Mouse (Mus musculus): Measurements from ENCODE around the gene Shisa7. TPM values are rescaled to one million over a fixed set of nuclear protein-coding genes. Genes with fewer than 3 reads are reported as not detected.
"Not testable (repeated sequence)": the region's sequence is repeated elsewhere in the genome, so short reads cannot be mapped to it uniquely, and the experiment has no call there.

Gene Shisa7
- not detected in 2 replicates for total RNA-seq (2012; rRNA removed)
- under 1 TPM in 1 of 2 experiments, not detected in 1; 0.07 TPM for polyA plus RNA-seq (2012; ENCODE audit: insufficient read depth in 1 of 2, insufficient read length in 2 of 2, low read depth in 1 of 2, low replicate concordance in 2 of 2, missing spikeins in 1 of 2)

DNA sequence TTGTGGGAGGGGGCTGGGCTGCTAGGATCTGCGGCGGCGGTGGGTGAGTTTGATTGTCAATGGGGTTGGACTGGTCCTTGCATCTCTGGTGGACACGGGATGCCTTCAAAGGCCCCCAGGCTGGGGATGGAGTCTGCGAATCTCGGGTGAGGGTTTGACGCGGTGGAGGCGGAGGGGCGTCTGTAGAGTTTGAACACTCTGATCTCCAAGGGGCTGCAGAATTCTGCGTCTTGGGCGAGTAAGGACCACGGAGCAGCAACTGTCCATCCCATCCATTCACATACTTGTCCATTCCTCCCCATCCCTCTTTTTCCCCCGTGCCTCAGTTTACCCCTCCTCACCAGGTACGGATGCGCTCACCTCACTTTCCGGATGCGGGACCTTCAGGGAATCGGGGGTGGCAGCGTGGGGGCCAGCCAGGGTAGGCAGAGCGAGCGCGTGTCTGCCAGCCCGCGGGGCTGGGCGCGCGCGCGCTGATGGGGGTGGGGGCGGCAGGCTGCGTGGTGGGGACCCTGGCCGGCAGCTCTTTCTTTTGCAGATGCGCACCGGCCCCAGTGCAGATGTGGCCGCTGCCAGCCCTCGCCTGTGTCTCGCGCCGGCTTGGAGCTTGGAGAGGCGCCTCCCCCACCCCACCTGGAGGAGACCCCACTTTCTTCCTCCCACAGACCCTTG lies at the start of gene Shisa7:
TSS of gene Shisa7 (minus strand) at position 452 of the 672 bp plus-strand sequence.
- TF ChIP-seq MEF2A (IDR thresholded peaks at IDR 0.05; ENCODE audit: extremely low read depth, insufficient replicate concordance, low read depth, low read length, poor library complexity, severe bottlenecking): no peak
- TF ChIP-seq ZKSCAN1 (IDR thresholded peaks at IDR 0.05; ENCODE audit: low read depth, low read length): no peak
- TF ChIP-seq GATA1 (IDR thresholded peaks at IDR 0.05; ENCODE audit: low read depth, low read length): no peak
- TF ChIP-seq RCOR1 (IDR thresholded peaks at IDR 0.05; ENCODE audit: low read depth, low read length): no peak
- TF ChIP-seq POLR2AphosphoS5 (IDR thresholded peaks at IDR 0.05; ENCODE audit: borderline replicate concordance, low read depth, low read length): no peak
- no peak for TF ChIP-seq TBP (IDR thresholded peaks at IDR 0.05; ENCODE audit: low read depth, low read length)
- TF ChIP-seq ELF1 (IDR thresholded peaks at IDR 0.05; ENCODE audit: low read depth, low read length): no peak
- TF ChIP-seq NRF1 (IDR thresholded peaks at IDR 0.05; ENCODE audit: insufficient read depth, low read depth, low read length, poor library complexity, severe bottlenecking): no peak
- TF ChIP-seq BHLHE40 (IDR thresholded peaks at IDR 0.05; ENCODE audit: borderline replicate concordance, low read depth, low read length): no peak
- no peak for TF ChIP-seq JUND (IDR thresholded peaks at IDR 0.05; ENCODE audit: low read depth, low read length)
- TF ChIP-seq UBTF (IDR thresholded peaks at IDR 0.05; ENCODE audit: borderline replicate concordance, insufficient read depth, low read depth, low read length): no peak
- no peak for TF ChIP-seq ETS1 (IDR thresholded peaks at IDR 0.05; ENCODE audit: low read depth, low read length)
- TF ChIP-seq ZMIZ1 (IDR thresholded peaks at IDR 0.05; ENCODE audit: low read depth, low read length): no peak
- TF ChIP-seq CHD1 (IDR thresholded peaks at IDR 0.05; ENCODE audit: low read depth, low read length): no peak
- TF ChIP-seq MAFK (IDR thresholded peaks at IDR 0.05; ENCODE audit: borderline replicate concordance, low read depth, low read length): no peak
- TF ChIP-seq ZC3H11A (IDR thresholded peaks at IDR 0.05; ENCODE audit: low read depth, low read length): no peak
- no peak for TF ChIP-seq KAT2A (conservative IDR thresholded peaks at IDR 0.05; ENCODE audit: low read depth, low read length)

DNA sequence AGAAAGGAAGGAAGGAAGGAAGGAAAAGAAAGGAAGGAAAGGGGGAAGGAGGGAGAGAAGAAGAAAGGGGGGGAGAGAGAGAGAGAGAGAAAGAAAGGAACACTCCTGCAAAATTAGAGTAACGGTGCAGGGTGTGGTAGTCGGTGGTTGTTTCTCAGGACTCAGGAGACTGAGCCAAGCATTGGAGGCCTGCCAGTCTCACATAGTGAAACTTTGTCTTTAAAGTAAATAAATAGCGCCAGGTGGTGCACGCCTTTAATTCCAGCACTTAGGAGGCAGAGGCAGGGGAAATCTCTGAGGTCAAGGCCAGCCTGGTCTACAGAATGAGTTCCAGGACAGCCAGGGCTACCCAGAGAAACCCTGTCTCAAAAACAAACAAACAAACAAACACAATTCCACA lies 42.2 kb upstream of the Shisa7 start:
- Histone ChIP-seq H3K9ac (ENCODE audit: control insufficient read depth, low read depth, low read length, poor library complexity, severe bottlenecking) (no peak overlapping the region), H3K4me3 (ENCODE audit: control insufficient read depth in 1 of 2, insufficient read depth in 1 of 2, low read depth in 2 of 2, low read length in 2 of 2) (no peak overlapping the region), H3K79me2 (ENCODE audit: control insufficient read depth, insufficient read depth, low read length, poor library complexity) (no peaks in the 10 kb centered on the region), H3K4me1 (ENCODE audit: control insufficient read depth in 1 of 2, insufficient read depth in 2 of 2, low read length in 2 of 2) (no peaks in the 10 kb centered on the region), H3K9me3 (replicated peaks; ENCODE audit: insufficient read depth, low read length) (no peaks in the 10 kb centered on the region), H3K36me3 (ENCODE audit: control insufficient read depth in 1 of 2, insufficient read depth in 2 of 2, low read length in 2 of 2) (no peaks in the 10 kb centered on the region), H3K27ac (ENCODE audit: control insufficient read depth, low read depth, low read length) (no peak overlapping the region), H3K27me3 (ENCODE audit: control insufficient read depth in 1 of 2, insufficient read depth in 2 of 2, low read length in 2 of 2) (no peaks in the 10 kb centered on the region)
- DNase-seq (ENCODE audit: low read depth, low spot score): no peak
- TF ChIP-seq TCF12 (IDR thresholded peaks at IDR 0.05; ENCODE audit: low read depth, low read length) (no peak), HCFC1 (IDR thresholded peaks at IDR 0.05; ENCODE audit: low read depth, low read length) (no peak), BHLHE40 (IDR thresholded peaks at IDR 0.05; ENCODE audit: borderline replicate concordance, low read depth, low read length) (no peak), TAL1 (IDR thresholded peaks at IDR 0.05; ENCODE audit: low read length) (no peak), ZNF384 (IDR thresholded peaks at IDR 0.05; ENCODE audit: low read depth, low read length) (no peak), POLR2A (IDR thresholded peaks at IDR 0.05; ENCODE audit: control insufficient read depth in 1 of 2, insufficient read depth in 1 of 2, low read depth in 1 of 2, low read length in 2 of 2, poor library complexity in 1 of 2) (no peak), RCOR1 (IDR thresholded peaks at IDR 0.05; ENCODE audit: low read depth, low read length) (no peak), MYC (IDR thresholded peaks at IDR 0.05; ENCODE audit: low read depth, low read length) (no peak)

More for the DNA sequence above, at the start of gene Shisa7:
- H3K9me3 ChIP-seq (replicated peaks; ENCODE audit: insufficient read depth, low read length): no peaks in the 10 kb centered on the region
- H3K79me2 ChIP-seq (ENCODE audit: control insufficient read depth, insufficient read depth, low read length, poor library complexity): no peaks in the 10 kb centered on the region
- no peak for DNase-seq (ENCODE audit: low read depth, low spot score)
- no peak within 1 kb of the TSS for H3K9ac ChIP-seq (ENCODE audit: control insufficient read depth, low read depth, low read length, poor library complexity, severe bottlenecking)
- no peaks in the 10 kb centered on the region for H3K27me3 ChIP-seq (ENCODE audit: control insufficient read depth in 1 of 2, insufficient read depth in 2 of 2, low read length in 2 of 2)
- H3K27ac ChIP-seq (ENCODE audit: control insufficient read depth, low read depth, low read length): no peak within 1 kb of the TSS
- no peak within 1 kb of the TSS for H3K4me3 ChIP-seq (ENCODE audit: control insufficient read depth in 1 of 2, insufficient read depth in 1 of 2, low read depth in 2 of 2, low read length in 2 of 2)
- H3K4me1 ChIP-seq (ENCODE audit: control insufficient read depth in 1 of 2, insufficient read depth in 2 of 2, low read length in 2 of 2): no peaks in the 10 kb centered on the region
- H3K36me3 ChIP-seq (ENCODE audit: control insufficient read depth in 1 of 2, insufficient read depth in 2 of 2, low read length in 2 of 2): no peaks in the 10 kb centered on the region

DNA sequence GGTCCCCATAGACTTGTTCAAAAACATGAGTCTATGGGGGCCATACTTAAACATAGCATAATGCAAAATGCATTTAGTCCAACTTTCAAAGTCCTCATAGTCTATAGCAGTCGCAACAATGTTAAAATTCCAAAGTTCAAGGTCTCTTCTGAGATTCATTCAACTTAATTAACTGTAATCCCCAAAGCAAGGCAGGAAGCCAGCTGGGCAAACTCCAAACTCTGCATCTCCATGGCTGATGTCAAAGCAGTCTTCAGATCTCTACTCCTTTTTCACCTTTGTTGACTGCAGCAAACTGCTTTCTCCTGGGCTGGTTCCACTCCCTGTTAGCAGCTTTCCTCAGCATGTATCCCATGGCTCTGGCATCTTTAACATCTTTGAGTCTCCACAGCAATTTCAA lies 34.5 kb upstream of the Shisa7 start:
- not testable (repeated sequence) for H3K79me2 ChIP-seq (ENCODE audit: control insufficient read depth, insufficient read depth, low read length, poor library complexity); H3K9ac ChIP-seq (ENCODE audit: control insufficient read depth, low read depth, low read length, poor library complexity, severe bottlenecking); H3K4me3 ChIP-seq (ENCODE audit: control insufficient read depth in 1 of 2, insufficient read depth in 1 of 2, low read depth in 2 of 2, low read length in 2 of 2); H3K27ac ChIP-seq (ENCODE audit: control insufficient read depth, low read depth, low read length); H3K4me1 ChIP-seq (ENCODE audit: control insufficient read depth in 1 of 2, insufficient read depth in 2 of 2, low read length in 2 of 2); H3K27me3 ChIP-seq (ENCODE audit: control insufficient read depth in 1 of 2, insufficient read depth in 2 of 2, low read length in 2 of 2); H3K9me3 ChIP-seq (replicated peaks; ENCODE audit: insufficient read depth, low read length); H3K36me3 ChIP-seq (ENCODE audit: control insufficient read depth in 1 of 2, insufficient read depth in 2 of 2, low read length in 2 of 2); DNase-seq (ENCODE audit: low read depth, low spot score)
